Mouse (Mus musculus): Measurements from ENCODE around the gene Lrrn4. TPM values are rescaled to one million over a fixed set of nuclear protein-coding genes. Genes with fewer than 3 reads are reported as not detected.
A peak's percentile ranks its signal among the peaks of the same experiment; 100 is the strongest.

Lrrn4 gene
- polyA plus RNA-seq, 1 experiment from 2014 or later: 0.34 TPM

DNA sequence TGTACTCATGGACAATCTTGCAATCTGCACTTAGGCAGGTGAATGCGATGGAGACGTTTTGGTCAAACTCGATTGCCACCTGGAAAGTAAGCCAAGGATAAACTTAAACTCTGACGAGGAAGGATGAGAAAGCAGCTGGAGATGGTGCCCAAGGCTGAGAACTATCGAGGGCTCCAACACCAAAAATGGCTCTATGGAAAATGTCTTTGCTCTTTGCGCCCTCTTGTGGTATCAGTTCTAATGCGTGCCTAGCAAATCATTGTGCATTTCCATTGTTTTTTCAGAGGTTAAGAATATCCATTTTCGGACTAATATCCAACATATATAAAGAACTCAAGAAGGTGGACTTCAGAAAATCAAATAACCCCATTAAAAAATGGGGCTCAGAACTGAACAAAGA, 26.1 kb upstream of the Lrrn4 start:
- Histone ChIP-seq H3K9ac (replicated peaks; ENCODE audit: low read length) (no peak overlapping the region), H3K9me3 (replicated peaks; ENCODE audit: control insufficient read depth, low read length) (no peaks in the 10 kb centered on the region), H3K4me2 (ENCODE audit: low read depth, low read length) (no peak overlapping the region), H3K4me3 (ENCODE audit: low read depth, low read length) (no peak overlapping the region), H3K36me3 (replicated peaks; ENCODE audit: control insufficient read depth, insufficient read depth, low read depth, low read length) (no peaks in the 10 kb centered on the region), H3K27me3 (ENCODE audit: control insufficient read depth, insufficient read depth, low read length) (no peaks in the 10 kb centered on the region), H3K4me1 (ENCODE audit: control insufficient read depth, insufficient read depth, low read length) (no peaks in the 10 kb centered on the region), H3K27ac (replicated peaks; ENCODE audit: low read depth, low read length) (no peak overlapping the region)
- WGBS: 27% methylated on average over 8 of the region's 8 CpGs
- ATAC-seq (replicated peaks; ENCODE audit: insufficient number of reproducible peaks, low FRiP score, low TSS enrichment, low read depth) (no peak), DNase-seq (ENCODE audit: low spot score) (peak; percentile 68)

DNA sequence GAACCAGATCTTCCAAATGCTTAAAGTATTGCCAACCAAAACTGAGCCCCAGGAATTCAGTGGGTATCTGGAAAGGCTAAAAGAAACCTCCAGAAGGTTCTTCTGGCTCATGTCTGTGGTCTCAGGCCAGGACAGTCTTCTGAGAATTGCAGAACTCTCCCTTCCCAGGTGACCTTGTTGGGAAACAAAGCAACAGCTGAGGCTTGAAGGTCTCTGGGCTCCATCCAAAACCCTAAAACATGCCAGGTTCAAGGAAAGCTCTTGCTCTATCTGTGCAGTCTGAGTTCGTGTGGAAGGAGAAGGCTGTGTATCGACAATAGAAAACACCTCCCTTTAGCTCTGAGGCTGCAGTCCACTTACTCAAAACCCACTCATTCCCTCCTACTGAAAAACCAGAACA, 24.3 kb upstream of the Lrrn4 start:
- 65% methylated on average over 2 of the region's 2 CpGs for WGBS
- H3K9ac ChIP-seq (replicated peaks; ENCODE audit: low read length): no peak overlapping the region
- ATAC-seq (replicated peaks; ENCODE audit: insufficient number of reproducible peaks, low FRiP score, low TSS enrichment, low read depth) (no peak), DNase-seq (ENCODE audit: low spot score) (no peak)
- H3K36me3 ChIP-seq (replicated peaks; ENCODE audit: control insufficient read depth, insufficient read depth, low read depth, low read length): no peaks in the 10 kb centered on the region
- H3K27ac ChIP-seq (replicated peaks; ENCODE audit: low read depth, low read length): no peak overlapping the region
- H3K4me1 ChIP-seq (ENCODE audit: control insufficient read depth, insufficient read depth, low read length): no peaks in the 10 kb centered on the region
- no peak overlapping the region for H3K4me3 ChIP-seq (ENCODE audit: low read depth, low read length)
- H3K9me3 ChIP-seq (replicated peaks; ENCODE audit: control insufficient read depth, low read length): no peaks in the 10 kb centered on the region
- H3K4me2 ChIP-seq (ENCODE audit: low read depth, low read length): no peak overlapping the region
- H3K27me3 ChIP-seq (ENCODE audit: control insufficient read depth, insufficient read depth, low read length): no peaks in the 10 kb centered on the region

DNA sequence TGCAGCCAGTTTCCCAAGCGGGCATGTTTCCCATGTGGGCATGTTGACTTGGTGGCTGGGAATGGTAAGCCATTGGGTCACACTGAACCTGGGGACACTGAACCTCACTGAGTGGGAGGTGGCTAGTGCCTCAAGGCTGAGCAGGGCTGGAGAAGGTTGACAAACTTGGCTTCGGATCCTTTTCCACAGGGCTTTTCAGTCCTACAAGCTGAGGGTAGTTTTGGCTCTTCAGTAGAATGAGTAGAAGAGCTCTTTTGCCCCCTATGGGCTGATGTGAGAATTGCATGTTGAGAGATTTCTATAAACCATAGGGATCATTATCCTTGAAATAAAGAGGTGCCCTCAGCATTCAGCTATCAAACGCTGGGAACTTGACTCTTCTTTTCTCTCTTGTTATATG, 22.8 kb upstream of the Lrrn4 start:
- Histone ChIP-seq H3K4me1 (ENCODE audit: control insufficient read depth, insufficient read depth, low read length) (no peaks in the 10 kb centered on the region), H3K9me3 (replicated peaks; ENCODE audit: control insufficient read depth, low read length) (no peaks in the 10 kb centered on the region), H3K27ac (replicated peaks; ENCODE audit: low read depth, low read length) (no peak overlapping the region), H3K4me2 (ENCODE audit: low read depth, low read length) (no peak overlapping the region), H3K4me3 (ENCODE audit: low read depth, low read length) (no peak overlapping the region), H3K36me3 (replicated peaks; ENCODE audit: control insufficient read depth, insufficient read depth, low read depth, low read length) (no peaks in the 10 kb centered on the region), H3K9ac (replicated peaks; ENCODE audit: low read length) (no peak overlapping the region), H3K27me3 (ENCODE audit: control insufficient read depth, insufficient read depth, low read length) (no peaks in the 10 kb centered on the region)
- DNase-seq (ENCODE audit: low spot score): peak; percentile 90
- 39% methylated on average over 3 of the region's 3 CpGs for WGBS
- no peak for ATAC-seq (replicated peaks; ENCODE audit: insufficient number of reproducible peaks, low FRiP score, low TSS enrichment, low read depth)

DNA sequence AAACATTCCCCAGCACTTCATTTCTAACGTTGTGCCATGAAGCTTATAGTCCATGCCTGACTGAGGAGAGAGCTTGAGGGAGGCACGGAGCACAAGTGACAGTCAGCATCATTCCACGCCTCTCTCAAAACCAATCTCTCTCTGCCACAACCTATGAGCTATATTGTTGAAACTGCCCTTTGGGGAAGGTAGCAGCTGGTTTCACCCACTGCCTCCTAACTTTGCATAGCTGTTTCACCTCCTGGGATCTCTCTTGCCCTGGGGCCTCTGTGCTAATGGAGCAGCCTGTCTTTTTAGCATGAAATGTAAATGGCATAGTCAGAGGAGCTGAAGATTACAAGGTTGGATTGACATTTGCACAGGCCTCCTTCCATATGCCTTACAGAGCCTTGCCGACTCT, 21.4 kb upstream of the Lrrn4 start:
- no peaks in the 10 kb centered on the region for H3K27me3 ChIP-seq (ENCODE audit: control insufficient read depth, insufficient read depth, low read length)
- H3K9ac ChIP-seq (replicated peaks; ENCODE audit: low read length): no peak overlapping the region
- no peaks in the 10 kb centered on the region for H3K36me3 ChIP-seq (replicated peaks; ENCODE audit: control insufficient read depth, insufficient read depth, low read depth, low read length)
- H3K9me3 ChIP-seq (replicated peaks; ENCODE audit: control insufficient read depth, low read length): no peaks in the 10 kb centered on the region
- ATAC-seq (replicated peaks; ENCODE audit: insufficient number of reproducible peaks, low FRiP score, low TSS enrichment, low read depth) (no peak), DNase-seq (ENCODE audit: low spot score) (no peak)
- H3K4me2 ChIP-seq (ENCODE audit: low read depth, low read length): no peak overlapping the region
- 81% methylated on average over 3 of the region's 4 CpGs for WGBS
- H3K4me1 ChIP-seq (ENCODE audit: control insufficient read depth, insufficient read depth, low read length): no peaks in the 10 kb centered on the region
- H3K4me3 ChIP-seq (ENCODE audit: low read depth, low read length): no peak overlapping the region
- no peak overlapping the region for H3K27ac ChIP-seq (replicated peaks; ENCODE audit: low read depth, low read length)

DNA sequence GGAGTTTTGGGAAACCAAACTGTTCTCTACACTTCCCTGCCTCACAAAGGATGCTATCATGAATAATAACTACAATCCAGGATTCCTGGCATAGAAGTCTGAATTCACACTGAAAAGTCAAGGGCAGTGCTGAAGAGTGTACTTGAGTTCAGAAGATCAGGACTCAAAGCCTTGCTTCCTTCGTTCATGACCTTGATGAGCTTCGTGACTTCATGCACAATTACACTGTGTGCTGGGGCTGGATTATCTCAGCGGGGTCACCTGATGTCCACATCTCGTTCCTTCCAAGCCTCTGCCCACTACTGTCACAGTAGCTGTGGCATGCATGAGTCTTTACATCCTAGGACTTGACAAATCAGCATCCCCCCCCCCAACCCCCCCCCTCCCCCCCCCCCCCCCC, 20.9 kb upstream of the Lrrn4 start:
- H3K36me3 ChIP-seq (replicated peaks; ENCODE audit: control insufficient read depth, insufficient read depth, low read depth, low read length): no peaks in the 10 kb centered on the region
- WGBS: 76% methylated on average over 4 of the region's 4 CpGs
- H3K4me1 ChIP-seq (ENCODE audit: control insufficient read depth, insufficient read depth, low read length): no peaks in the 10 kb centered on the region
- H3K27me3 ChIP-seq (ENCODE audit: control insufficient read depth, insufficient read depth, low read length): no peaks in the 10 kb centered on the region
- no peak overlapping the region for H3K4me3 ChIP-seq (ENCODE audit: low read depth, low read length)
- H3K9me3 ChIP-seq (replicated peaks; ENCODE audit: control insufficient read depth, low read length): no peaks in the 10 kb centered on the region
- no peak for DNase-seq (ENCODE audit: low spot score)
- H3K9ac ChIP-seq (replicated peaks; ENCODE audit: low read length): no peak overlapping the region
- H3K27ac ChIP-seq (replicated peaks; ENCODE audit: low read depth, low read length): no peak overlapping the region
- H3K4me2 ChIP-seq (ENCODE audit: low read depth, low read length): no peak overlapping the region
- ATAC-seq (replicated peaks; ENCODE audit: insufficient number of reproducible peaks, low FRiP score, low TSS enrichment, low read depth): no peak

DNA sequence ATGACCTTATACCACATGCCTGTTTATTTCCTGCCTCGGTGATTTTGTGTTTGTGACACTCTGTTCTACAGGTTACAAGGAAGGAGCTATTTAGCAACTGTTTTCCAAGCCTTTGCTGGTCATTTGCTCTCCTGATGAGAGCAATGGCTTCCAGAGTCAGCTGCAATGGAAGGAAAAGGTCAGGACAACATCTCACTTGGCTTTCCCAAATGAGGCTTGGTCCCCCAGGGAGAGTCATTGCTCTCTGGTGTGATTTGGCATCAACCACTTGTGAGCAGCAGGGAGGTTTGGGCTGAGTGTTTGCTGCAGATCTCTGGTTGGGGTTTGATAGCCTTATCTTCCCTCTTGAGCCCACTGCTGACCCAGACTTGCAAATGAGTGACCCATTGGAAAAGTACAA, 19.9 kb upstream of the Lrrn4 start:
- H3K9ac ChIP-seq (replicated peaks; ENCODE audit: low read length): no peak overlapping the region
- H3K36me3 ChIP-seq (replicated peaks; ENCODE audit: control insufficient read depth, insufficient read depth, low read depth, low read length): no peaks in the 10 kb centered on the region
- no peaks in the 10 kb centered on the region for H3K27me3 ChIP-seq (ENCODE audit: control insufficient read depth, insufficient read depth, low read length)
- no peak overlapping the region for H3K27ac ChIP-seq (replicated peaks; ENCODE audit: low read depth, low read length)
- H3K4me1 ChIP-seq (ENCODE audit: control insufficient read depth, insufficient read depth, low read length): no peaks in the 10 kb centered on the region
- no peak overlapping the region for H3K4me3 ChIP-seq (ENCODE audit: low read depth, low read length)
- WGBS: 66% methylated on average over 1 of the region's 1 CpGs
- no peak for ATAC-seq (replicated peaks; ENCODE audit: insufficient number of reproducible peaks, low FRiP score, low TSS enrichment, low read depth)
- no peaks in the 10 kb centered on the region for H3K9me3 ChIP-seq (replicated peaks; ENCODE audit: control insufficient read depth, low read length)
- no peak overlapping the region for H3K4me2 ChIP-seq (ENCODE audit: low read depth, low read length)
- DNase-seq (ENCODE audit: low spot score): no peak

DNA sequence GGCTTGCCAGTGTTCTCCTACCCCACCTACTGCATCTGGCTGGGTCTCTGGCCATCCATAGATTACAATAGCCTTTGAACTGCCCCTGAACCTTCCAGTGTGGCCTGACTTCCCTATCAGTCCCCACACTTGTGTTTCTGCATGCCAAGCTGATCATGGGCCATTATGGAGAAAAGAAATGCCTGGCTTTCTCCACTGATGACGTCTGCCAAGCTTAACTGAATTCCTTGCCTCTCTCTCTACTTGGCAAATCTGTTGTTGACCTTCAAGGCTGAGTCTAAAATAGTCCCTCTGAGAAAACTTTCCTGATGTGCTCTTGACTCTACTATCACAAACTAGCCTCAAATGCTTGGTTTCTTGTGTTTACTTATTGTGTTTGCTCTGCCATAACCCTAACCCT, 17.5 kb upstream of the Lrrn4 start:
- H3K4me3 ChIP-seq (ENCODE audit: low read depth, low read length): no peak overlapping the region
- H3K27me3 ChIP-seq (ENCODE audit: control insufficient read depth, insufficient read depth, low read length): no peaks in the 10 kb centered on the region
- no peaks in the 10 kb centered on the region for H3K9me3 ChIP-seq (replicated peaks; ENCODE audit: control insufficient read depth, low read length)
- H3K27ac ChIP-seq (replicated peaks; ENCODE audit: low read depth, low read length): no peak overlapping the region
- no peaks in the 10 kb centered on the region for H3K4me1 ChIP-seq (ENCODE audit: control insufficient read depth, insufficient read depth, low read length)
- no peak overlapping the region for H3K4me2 ChIP-seq (ENCODE audit: low read depth, low read length)
- DNase-seq (ENCODE audit: low spot score) (no peak), ATAC-seq (replicated peaks; ENCODE audit: insufficient number of reproducible peaks, low FRiP score, low TSS enrichment, low read depth) (no peak)
- H3K9ac ChIP-seq (replicated peaks; ENCODE audit: low read length): no peak overlapping the region
- H3K36me3 ChIP-seq (replicated peaks; ENCODE audit: control insufficient read depth, insufficient read depth, low read depth, low read length): no peaks in the 10 kb centered on the region
- 59% methylated on average over 1 of the region's 1 CpGs for WGBS

DNA sequence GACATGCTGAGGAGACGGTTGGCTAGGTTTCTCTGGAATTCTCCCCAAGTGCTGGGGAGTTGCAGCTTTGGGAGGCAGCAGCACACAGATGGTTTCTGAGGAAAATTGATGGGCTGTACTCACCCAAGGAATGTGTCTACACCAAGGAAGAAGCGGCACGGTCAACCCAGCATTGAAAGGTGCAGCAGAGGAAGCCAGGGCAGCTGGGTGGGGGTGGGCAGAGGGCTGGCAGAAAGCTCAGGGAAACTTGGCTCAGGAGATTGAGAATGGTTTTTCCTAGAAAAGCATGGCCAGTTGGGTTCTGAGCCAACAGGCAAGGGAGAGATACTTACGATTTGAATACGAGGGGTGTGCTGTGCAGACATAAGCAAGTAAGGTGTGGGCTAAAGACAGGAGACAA, 13.1 kb upstream of the Lrrn4 start:
- H3K9ac ChIP-seq (replicated peaks; ENCODE audit: low read length): no peak overlapping the region
- H3K4me1 ChIP-seq (ENCODE audit: control insufficient read depth, insufficient read depth, low read length): no peaks in the 10 kb centered on the region
- no peaks in the 10 kb centered on the region for H3K27me3 ChIP-seq (ENCODE audit: control insufficient read depth, insufficient read depth, low read length)
- no peak overlapping the region for H3K4me3 ChIP-seq (ENCODE audit: low read depth, low read length)
- H3K27ac ChIP-seq (replicated peaks; ENCODE audit: low read depth, low read length): no peak overlapping the region
- H3K36me3 ChIP-seq (replicated peaks; ENCODE audit: control insufficient read depth, insufficient read depth, low read depth, low read length): no peaks in the 10 kb centered on the region
- ATAC-seq (replicated peaks; ENCODE audit: insufficient number of reproducible peaks, low FRiP score, low TSS enrichment, low read depth) (no peak), DNase-seq (ENCODE audit: low spot score) (no peak)
- WGBS: 89% methylated on average over 5 of the region's 5 CpGs
- no peaks in the 10 kb centered on the region for H3K9me3 ChIP-seq (replicated peaks; ENCODE audit: control insufficient read depth, low read length)
- H3K4me2 ChIP-seq (ENCODE audit: low read depth, low read length): no peak overlapping the region

Measured in embryonic facial prominence, embryonic 11.5 days (tissue).